Mouse (Mus musculus) gastrocnemius, postnatal 10 days (tissue): Measurements from ENCODE around the gene Celf2. TPM values are rescaled to one million over a fixed set of nuclear protein-coding genes. Genes with fewer than 3 reads are reported as not detected.

Source experiments
- DNase-seq: peaks from one replicate; pipeline ENCODE4 v3.0.0; 2021; ENCODE audit warnings: mixed read lengths
- total RNA-seq, 2 experiments: library from RNA; stranded (reverse); gene quantifications; 2 replicates each; pipeline ENCODE4 v1.2.3; 2021

Celf2 gene
- total RNA-seq, 2 experiments from 2014 or later = 73.2 to 82.2 TPM

- no peak for DNase-seq
These were observed 301.5 kb downstream of the Celf2 start for GRCm38 (mm10) chr2:7207691-7208504.

DNA sequence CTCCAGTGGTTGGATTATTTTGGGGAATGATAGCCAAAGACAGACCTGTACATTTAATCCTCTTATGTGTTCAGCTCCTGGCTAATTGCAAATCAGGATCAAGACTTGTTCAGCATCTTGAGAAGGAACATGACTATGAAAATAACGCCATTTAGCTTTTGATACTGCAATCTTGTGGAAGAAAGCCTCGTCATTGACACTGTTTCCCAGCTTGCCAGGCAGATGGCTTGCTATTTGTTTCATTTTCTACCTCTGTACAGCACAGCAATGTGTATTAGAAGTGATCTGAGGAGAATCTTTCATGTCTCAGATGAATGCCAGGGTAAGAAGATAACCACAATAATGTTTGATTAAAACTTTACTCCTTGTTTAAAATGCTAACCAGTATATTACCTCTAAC lies 315.9 kb downstream of the Celf2 start:
- DNase-seq = no peak

- no peak for DNase-seq
These were observed 330.2 kb downstream of the Celf2 start for GRCm38 (mm10) chr2:7179186-7179585.

DNA sequence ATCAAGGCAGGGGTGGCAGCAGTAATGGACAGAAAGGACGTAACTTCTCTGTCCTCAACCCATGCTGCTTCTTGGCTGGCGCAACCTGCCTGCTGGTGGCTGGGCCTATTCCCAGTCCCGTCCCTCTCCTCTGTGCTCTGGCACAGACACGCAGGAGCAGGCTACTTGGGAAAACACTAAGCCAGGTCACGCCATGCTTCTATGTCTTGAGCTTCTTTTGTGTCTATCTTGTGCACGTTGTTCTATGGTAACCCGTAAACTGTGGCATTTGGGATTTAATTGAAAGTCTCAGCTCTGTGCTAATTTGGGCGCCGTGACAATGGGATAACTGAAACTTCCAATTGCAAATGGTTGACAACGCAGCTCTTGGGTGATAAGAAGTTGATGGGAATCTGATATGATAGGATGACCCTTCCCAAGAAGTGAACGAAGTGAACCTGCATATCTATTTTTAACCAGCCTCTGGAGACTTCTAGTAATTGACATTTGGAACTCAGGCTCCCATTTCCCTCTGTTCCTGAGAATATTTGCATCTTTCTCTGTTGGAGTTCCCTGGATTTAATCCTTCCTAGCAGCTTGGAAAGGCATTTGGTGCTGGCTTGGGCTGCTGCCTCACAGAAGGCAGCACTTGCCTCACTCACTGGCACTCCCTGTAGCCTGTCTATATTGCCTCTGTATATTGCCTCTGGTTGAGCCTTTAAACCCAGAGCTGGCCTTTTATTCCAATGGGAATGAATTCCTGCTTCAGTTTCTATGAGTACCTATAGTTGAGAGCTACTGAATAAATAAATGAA lies 335.9 kb downstream of the Celf2 start:
- DNase-seq = no peak

- no peak for DNase-seq
These were observed 338.2 kb downstream of the Celf2 start for GRCm38 (mm10) chr2:7171087-7171696.

DNA sequence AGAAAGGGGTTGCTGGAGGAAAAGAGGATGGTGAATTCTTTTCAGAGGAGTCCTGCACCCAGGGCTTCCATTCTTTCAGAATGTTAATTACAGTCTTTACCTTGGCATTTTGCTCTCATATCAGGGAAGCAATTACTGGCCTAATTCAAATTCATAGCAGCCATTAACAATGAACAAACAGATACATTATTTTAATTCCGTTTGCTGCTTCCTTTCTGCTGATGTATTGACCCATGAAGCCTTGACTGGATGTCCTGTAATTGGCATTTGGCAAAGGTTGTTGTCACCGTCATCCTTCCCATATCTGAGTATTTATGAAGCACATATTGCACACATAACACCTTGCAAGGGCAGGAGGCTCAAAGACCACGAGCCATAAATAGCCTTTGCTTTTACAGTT lies 343.6 kb downstream of the Celf2 start:
- DNase-seq = no peak

GRCm38 (mm10) chr2:7160108-7160507 lies 349.3 kb downstream of the Celf2 start:
- no peak for DNase-seq

DNA sequence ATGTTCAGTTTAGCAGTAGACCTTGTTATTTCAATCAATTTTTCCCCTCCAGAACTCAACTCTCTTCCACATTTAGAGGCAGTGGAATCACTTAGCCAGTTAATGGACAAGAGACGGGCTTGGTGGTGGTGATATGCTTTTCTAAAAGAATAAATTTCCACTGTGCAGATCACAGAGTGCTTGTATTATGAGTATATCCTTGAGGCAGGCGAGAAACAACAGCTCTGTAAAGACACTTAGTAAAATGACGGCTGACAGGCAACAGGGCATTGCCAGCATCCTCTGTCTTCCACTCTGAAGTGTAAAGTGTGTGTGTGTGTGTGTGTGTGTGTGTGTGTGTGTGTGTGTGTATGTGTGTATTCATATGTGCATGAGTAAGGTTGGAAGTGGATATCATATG lies 362.1 kb downstream of the Celf2 start:
- no peak for DNase-seq

- no peak for DNase-seq
These were observed 363.8 kb downstream of the Celf2 start for GRCm38 (mm10) chr2:7145541-7146043.

GRCm38 (mm10) chr2:7144871-7145270 lies 364.5 kb downstream of the Celf2 start:
- DNase-seq = no peak

GRCm38 (mm10) chr2:7123366-7123765 lies 386.0 kb downstream of the Celf2 start:
- DNase-seq = no peak

DNA sequence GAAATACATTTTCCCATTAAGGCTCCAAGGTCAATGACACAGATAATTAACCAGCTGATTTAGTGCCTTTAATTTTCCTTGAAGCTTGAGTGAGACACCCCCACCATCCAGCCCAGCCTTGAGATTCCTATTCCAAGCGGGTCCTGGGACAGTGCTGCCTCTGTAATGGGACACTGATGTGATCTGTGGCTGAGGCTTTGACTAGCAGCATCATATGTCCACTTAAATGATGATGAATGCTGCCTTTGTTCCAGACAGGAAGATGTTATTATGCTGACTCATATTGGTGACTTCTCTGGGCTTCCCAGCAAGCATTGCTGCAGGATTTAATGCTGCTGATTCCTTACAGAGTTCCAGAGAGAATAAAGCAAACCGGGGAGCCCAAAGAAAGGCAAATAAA lies 393.6 kb downstream of the Celf2 start:
- DNase-seq = no peak

DNA sequence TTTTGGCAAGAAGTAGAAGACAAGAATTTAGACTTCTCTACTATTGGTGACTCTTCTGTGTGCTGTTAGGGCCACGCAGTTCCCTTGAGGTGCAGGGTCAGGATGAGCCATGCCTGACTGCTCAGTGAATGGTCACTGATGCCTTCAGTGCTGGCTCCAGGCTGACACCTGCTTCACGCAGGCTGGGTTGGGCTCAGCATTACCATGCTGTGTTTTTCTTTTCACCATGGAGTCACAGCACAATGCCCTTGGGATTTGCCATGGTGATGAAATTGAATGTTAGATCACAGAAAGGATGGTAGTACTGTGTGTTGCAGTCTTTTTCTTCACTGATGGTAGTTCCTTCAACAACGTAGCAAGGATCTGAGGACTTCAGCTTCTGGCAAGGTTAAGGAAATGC lies 394.2 kb downstream of the Celf2 start:
- no peak for DNase-seq

DNA sequence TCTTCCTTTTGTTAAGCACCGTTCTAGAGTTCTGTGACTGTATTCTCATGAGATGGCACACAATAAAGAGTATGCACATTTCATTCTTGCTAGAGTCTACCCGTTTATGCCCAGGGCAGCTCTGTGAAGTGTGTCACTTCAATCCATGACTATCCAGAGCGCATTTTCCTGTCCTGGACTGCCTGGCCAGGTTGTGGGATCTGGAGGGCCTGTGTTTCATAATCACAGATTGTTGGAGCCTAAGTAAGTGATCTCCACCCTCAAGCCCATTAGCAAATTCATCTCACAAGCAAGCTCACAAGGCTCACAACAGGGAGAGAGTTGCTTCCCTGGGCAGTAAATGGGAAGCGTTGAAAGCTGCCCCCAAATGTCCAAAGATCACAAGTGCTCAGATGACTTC lies 395.6 kb downstream of the Celf2 start:
- DNase-seq = no peak

GRCm38 (mm10) chr2:7112156-7112813 lies 397.1 kb downstream of the Celf2 start:
- no peak for DNase-seq

GRCm38 (mm10) chr2:7093414-7093813 lies 415.9 kb downstream of the Celf2 start:
- no peak for DNase-seq

- DNase-seq = no peak
These were observed 416.7 kb downstream of the Celf2 start for GRCm38 (mm10) chr2:7092641-7093040.

GRCm38 (mm10) chr2:7090496-7090895 lies 418.9 kb downstream of the Celf2 start:
- DNase-seq = no peak

- DNase-seq = no peak
These were observed 420.1 kb downstream of the Celf2 start for GRCm38 (mm10) chr2:7089069-7089834.

- DNase-seq = no peak
These were observed 420.8 kb downstream of the Celf2 start for GRCm38 (mm10) chr2:7088536-7088935.

GRCm38 (mm10) chr2:7087480-7087879 lies 421.9 kb downstream of the Celf2 start:
- no peak for DNase-seq
